Mouse (Mus musculus): ENCODE data around the gene Bcl11b. TPM values are rescaled to one million over a fixed set of nuclear protein-coding genes. Genes with fewer than 3 reads are reported as not detected.

Gene Bcl11b
- polyA plus RNA-seq, 1 experiment from 2014 or later = 3.8 TPM

- Histone ChIP-seq H3K9ac (no peak overlapping the region), H3K9me3 (replicated peaks) (no peaks in the 10 kb centered on the region), H3K4me3 (replicated peaks) (no peak overlapping the region), H3K36me3 (no peaks in the 10 kb centered on the region), H3K4me1 (peaks cover 47% of the 10 kb centered on the region), H3K27me3 (no peaks in the 10 kb centered on the region), H3K27ac (no peak overlapping the region), H3K4me2 (no peak overlapping the region)
- ATAC-seq (replicated peaks; ENCODE audit: low FRiP score) = no peak
- 67% methylated on average over 15 of the region's 15 CpGs for WGBS
Observed at GRCm38 (mm10) chr12:107928464-107928901, 74.9 kb downstream of the Bcl11b start.

DNA sequence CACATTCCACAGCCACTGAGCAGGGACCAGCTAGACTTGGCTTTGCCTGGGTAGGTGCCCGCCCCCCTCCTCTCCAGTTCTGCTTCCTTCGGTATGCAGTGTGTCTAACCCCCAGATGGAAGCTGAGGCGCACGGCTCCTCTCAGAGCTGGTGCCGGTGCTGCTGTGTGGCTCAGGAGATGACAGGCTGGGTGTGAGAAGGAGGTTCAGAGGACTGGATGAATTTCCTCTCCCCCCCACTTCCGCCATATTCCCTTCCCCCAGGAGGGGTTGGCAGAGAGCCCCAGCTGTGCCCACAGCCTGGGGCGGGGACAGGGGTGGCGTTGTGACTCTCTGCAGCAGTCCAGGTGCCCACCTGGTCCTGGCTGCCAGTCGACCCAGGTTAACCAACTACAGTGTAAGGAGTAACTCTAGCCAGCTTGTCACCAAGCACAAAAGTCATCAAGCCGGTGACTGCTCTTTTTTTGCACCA lies 75.4 kb downstream of the Bcl11b start:
- Histone ChIP-seq H3K4me3 (replicated peaks) (no peak overlapping the region), H3K9ac (no peak overlapping the region), H3K4me2 (0 out of 2 replicates have a peak overlapping the region, but pooled peaks have one; percentile 15), H3K27ac (no peak overlapping the region), H3K9me3 (replicated peaks) (no peaks in the 10 kb centered on the region), H3K27me3 (no peaks in the 10 kb centered on the region), H3K36me3 (no peaks in the 10 kb centered on the region), H3K4me1 (peaks cover 47% of the 10 kb centered on the region)
- WGBS = 45% methylated on average over 10 of the region's 10 CpGs
- ATAC-seq (replicated peaks; ENCODE audit: low FRiP score) = 0 out of 2 replicates have a peak, but pooled peaks have one; percentile 24

GRCm38 (mm10) chr12:107926074-107926855 lies 77.1 kb downstream of the Bcl11b start:
- H3K36me3 ChIP-seq = no peaks in the 10 kb centered on the region
- H3K4me2 ChIP-seq = no peak overlapping the region
- WGBS = 87% methylated on average over 22 of the region's 22 CpGs
- H3K4me1 ChIP-seq = peaks cover 45% of the 10 kb centered on the region
- no peak overlapping the region for H3K9ac ChIP-seq
- no peak overlapping the region for H3K27ac ChIP-seq
- no peaks in the 10 kb centered on the region for H3K9me3 ChIP-seq (replicated peaks)
- ATAC-seq (replicated peaks; ENCODE audit: low FRiP score) = no peak
- no peaks in the 10 kb centered on the region for H3K27me3 ChIP-seq
- no peak overlapping the region for H3K4me3 ChIP-seq (replicated peaks)

DNA sequence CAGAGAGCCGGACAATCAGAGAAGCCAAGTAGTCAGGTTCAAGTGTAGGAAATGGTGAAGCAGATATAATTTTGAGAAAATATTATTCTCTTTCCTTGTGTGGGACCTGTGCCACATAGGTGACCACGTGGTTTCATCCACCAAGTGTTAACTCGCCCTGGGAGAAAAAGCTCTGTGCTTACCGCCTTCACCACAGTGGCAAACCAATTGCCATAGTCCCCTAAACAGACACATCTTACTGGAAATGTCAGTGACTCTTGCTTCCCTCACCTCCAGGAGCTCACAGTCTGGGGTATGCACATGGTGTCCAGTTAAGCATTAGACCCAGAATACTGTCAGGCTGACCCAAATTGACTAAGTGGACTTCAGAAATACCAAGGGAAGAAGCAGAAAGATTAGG lies 78.7 kb downstream of the Bcl11b start:
- H3K36me3 ChIP-seq = no peaks in the 10 kb centered on the region
- H3K4me1 ChIP-seq = peaks cover 34% of the 10 kb centered on the region
- no peak for ATAC-seq (replicated peaks; ENCODE audit: low FRiP score)
- WGBS = 79% methylated on average over 4 of the region's 4 CpGs
- no peak overlapping the region for H3K4me2 ChIP-seq
- no peak overlapping the region for H3K4me3 ChIP-seq (replicated peaks)
- H3K9ac ChIP-seq = no peak overlapping the region
- no peaks in the 10 kb centered on the region for H3K9me3 ChIP-seq (replicated peaks)
- no peak overlapping the region for H3K27ac ChIP-seq
- no peaks in the 10 kb centered on the region for H3K27me3 ChIP-seq

- H3K27ac ChIP-seq = no peak overlapping the region
- no peaks in the 10 kb centered on the region for H3K9me3 ChIP-seq (replicated peaks)
- no peak overlapping the region for H3K9ac ChIP-seq
- ATAC-seq (replicated peaks; ENCODE audit: low FRiP score) = no peak
- H3K36me3 ChIP-seq = no peaks in the 10 kb centered on the region
- H3K4me3 ChIP-seq (replicated peaks) = no peak overlapping the region
- H3K27me3 ChIP-seq = no peaks in the 10 kb centered on the region
- 61% methylated on average over 3 of the region's 3 CpGs for WGBS
- H3K4me2 ChIP-seq = no peak overlapping the region
- peaks cover 26% of the 10 kb centered on the region for H3K4me1 ChIP-seq
Observed at GRCm38 (mm10) chr12:107923963-107924362, 79.4 kb downstream of the Bcl11b start.

DNA sequence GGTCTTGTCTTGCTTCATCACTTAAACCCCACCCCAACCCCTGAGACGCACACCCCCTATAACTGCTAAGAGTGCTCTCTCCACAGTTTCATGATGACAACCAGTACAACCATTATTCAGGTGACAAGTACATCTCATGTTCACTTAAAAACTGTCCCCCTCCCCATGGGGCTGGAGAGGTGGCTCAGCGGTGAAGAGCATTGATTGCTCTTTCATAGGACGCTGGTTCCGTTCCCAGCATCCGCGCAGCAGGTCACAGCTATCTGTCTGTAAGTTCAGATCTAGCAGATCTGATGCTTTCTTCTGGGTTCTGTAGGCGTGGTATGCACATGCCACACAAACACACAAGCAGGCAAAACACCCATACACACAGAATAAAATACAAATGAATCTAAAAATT lies 81.2 kb downstream of the Bcl11b start:
- Histone ChIP-seq H3K27ac (no peak overlapping the region), H3K9ac (no peak overlapping the region), H3K36me3 (peaks cover 2% of the 10 kb centered on the region; the same call in 1 of the 2 replicates), H3K27me3 (no peaks in the 10 kb centered on the region), H3K9me3 (replicated peaks) (peaks cover under 1% of the 10 kb centered on the region; the same call in 1 of the 2 replicates), H3K4me1 (peaks cover 13% of the 10 kb centered on the region), H3K4me2 (no peak overlapping the region), H3K4me3 (replicated peaks) (no peak overlapping the region)
- ATAC-seq (replicated peaks; ENCODE audit: low FRiP score) = no peak
- WGBS = 96% methylated on average over 7 of the region's 7 CpGs

DNA sequence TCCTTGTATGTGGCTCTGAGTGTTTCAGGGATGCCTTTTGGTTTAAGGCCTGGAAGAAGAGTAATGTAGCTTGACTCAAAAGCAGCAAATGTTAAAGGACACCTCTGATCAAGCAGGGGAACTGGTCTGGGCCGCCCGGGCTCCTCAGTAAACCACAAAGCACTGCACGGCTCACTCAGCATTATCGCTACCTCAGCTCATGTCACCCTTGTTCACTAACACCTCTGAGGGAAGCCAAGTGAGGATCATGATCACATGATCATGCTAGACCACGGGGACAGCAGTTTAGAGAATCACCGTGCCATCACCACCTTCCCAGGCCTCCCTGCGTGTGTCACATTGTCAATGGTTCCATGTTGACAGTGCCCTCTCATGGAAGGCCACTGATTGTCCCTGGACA lies 81.8 kb downstream of the Bcl11b start:
- H3K36me3 ChIP-seq = peaks cover 8% of the 10 kb centered on the region
- 79% methylated on average over 7 of the region's 7 CpGs for WGBS
- H3K4me1 ChIP-seq = peaks cover 13% of the 10 kb centered on the region; the same call in 1 of the 2 replicates
- peaks cover 6% of the 10 kb centered on the region; the same call in 1 of the 2 replicates for H3K9me3 ChIP-seq (replicated peaks)
- ATAC-seq (replicated peaks; ENCODE audit: low FRiP score) = no peak
- no peak overlapping the region for H3K27ac ChIP-seq
- no peak overlapping the region for H3K9ac ChIP-seq
- no peaks in the 10 kb centered on the region for H3K27me3 ChIP-seq
- H3K4me3 ChIP-seq (replicated peaks) = no peak overlapping the region
- no peak overlapping the region for H3K4me2 ChIP-seq

DNA sequence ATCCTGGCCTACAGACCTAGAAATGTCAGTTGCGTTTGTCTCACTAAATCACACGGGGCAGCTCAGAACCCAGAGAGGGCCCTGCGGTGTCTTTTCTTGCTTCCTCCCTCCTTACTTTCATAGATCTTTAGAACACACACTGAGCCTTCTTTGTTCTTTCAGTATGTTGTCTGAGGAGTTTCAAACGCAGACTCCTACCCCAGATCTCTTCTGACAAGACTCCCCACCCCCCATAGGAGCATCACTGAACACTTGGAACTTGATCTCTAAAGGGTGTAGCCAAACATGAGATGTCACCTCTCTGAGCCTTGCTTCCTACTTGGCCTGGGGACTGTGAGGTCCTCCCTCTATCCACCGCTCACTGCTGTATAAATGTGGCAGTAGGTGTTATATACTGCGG lies 82.2 kb downstream of the Bcl11b start:
- Histone ChIP-seq H3K4me3 (replicated peaks) (no peak overlapping the region), H3K4me1 (peaks cover 13% of the 10 kb centered on the region; the same call in 1 of the 2 replicates), H3K27me3 (no peaks in the 10 kb centered on the region), H3K27ac (no peak overlapping the region), H3K4me2 (no peak overlapping the region), H3K9ac (no peak overlapping the region), H3K9me3 (replicated peaks) (peaks cover 11% of the 10 kb centered on the region), H3K36me3 (peaks cover 12% of the 10 kb centered on the region)
- WGBS = 50% methylated on average over 6 of the region's 6 CpGs
- no peak for ATAC-seq (replicated peaks; ENCODE audit: low FRiP score)

- ATAC-seq (replicated peaks; ENCODE audit: low FRiP score) = no peak
- Histone ChIP-seq H3K27ac (no peak overlapping the region), H3K9ac (no peak overlapping the region), H3K4me1 (peaks cover 13% of the 10 kb centered on the region; the same call in 1 of the 2 replicates), H3K36me3 (peaks cover 17% of the 10 kb centered on the region), H3K4me3 (replicated peaks) (no peak overlapping the region), H3K9me3 (replicated peaks) (peaks cover 13% of the 10 kb centered on the region), H3K27me3 (no peaks in the 10 kb centered on the region), H3K4me2 (no peak overlapping the region)
- WGBS = 63% methylated on average over 13 of the region's 13 CpGs
Observed at GRCm38 (mm10) chr12:107920716-107921115, 82.7 kb downstream of the Bcl11b start.

DNA sequence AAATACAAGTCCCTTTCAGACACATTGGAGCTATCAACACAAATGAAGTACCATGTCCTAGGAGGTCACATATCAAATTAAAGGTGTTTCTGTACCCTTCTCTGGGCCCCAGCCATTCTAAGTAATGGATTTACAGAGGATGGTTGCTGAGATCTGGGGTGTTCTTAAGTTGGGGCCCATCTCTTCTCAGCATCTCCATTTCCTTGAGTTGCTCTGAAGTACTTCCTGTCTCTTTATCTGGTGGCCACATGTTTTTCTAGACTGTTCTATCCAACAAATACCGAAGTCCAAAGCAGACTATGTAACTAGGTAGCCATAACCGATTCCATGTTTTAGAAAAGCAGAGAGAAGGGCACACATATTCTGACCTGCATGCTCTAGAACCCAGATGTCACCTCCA lies 83.3 kb downstream of the Bcl11b start:
- H3K27ac ChIP-seq = no peak overlapping the region
- no peak for ATAC-seq (replicated peaks; ENCODE audit: low FRiP score)
- H3K4me2 ChIP-seq = no peak overlapping the region

DNA sequence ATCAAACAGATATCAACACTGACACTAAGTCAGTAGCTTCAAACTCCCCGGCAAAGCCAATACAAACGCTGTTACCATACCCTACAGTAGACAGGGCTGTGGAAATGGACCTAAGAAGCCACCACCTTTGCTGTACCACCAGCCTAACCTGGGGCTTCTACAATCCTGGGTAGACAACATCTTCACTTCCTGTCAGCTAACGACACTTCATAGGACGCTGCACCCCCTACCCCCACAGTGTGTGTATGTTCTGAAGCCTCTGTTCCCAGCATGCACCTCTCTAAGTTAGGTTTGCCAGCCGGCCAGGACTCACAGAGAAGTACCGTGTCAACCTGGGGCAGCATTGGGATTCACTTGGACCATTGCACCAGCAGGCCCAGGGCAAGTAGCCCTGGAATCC lies 84.6 kb downstream of the Bcl11b start:
- no peak overlapping the region for H3K27ac ChIP-seq
- H3K27me3 ChIP-seq = no peaks in the 10 kb centered on the region
- ATAC-seq (replicated peaks; ENCODE audit: low FRiP score) = no peak
- no peak overlapping the region for H3K9ac ChIP-seq
- H3K4me3 ChIP-seq (replicated peaks) = no peak overlapping the region
- 91% methylated on average over 6 of the region's 6 CpGs for whole genome bisulfite sequencing
- H3K4me1 ChIP-seq = peaks cover 13% of the 10 kb centered on the region; the same call in 1 of the 2 replicates
- no peak overlapping the region for H3K4me2 ChIP-seq
- H3K9me3 ChIP-seq (replicated peaks) = peaks cover 13% of the 10 kb centered on the region
- peaks cover 23% of the 10 kb centered on the region for H3K36me3 ChIP-seq

More for the DNA sequence above, 83.3 kb downstream of the Bcl11b start:
- Histone ChIP-seq H3K4me1 (peaks cover 13% of the 10 kb centered on the region; the same call in 1 of the 2 replicates), H3K4me3 (replicated peaks) (no peak overlapping the region), H3K36me3 (peaks cover 23% of the 10 kb centered on the region), H3K27me3 (no peaks in the 10 kb centered on the region), H3K9me3 (replicated peaks) (peaks cover 13% of the 10 kb centered on the region), H3K9ac (no peak overlapping the region)
- 80% methylated on average over 2 of the region's 2 CpGs for WGBS

- 98% methylated on average over 34 of the region's 39 CpGs for WGBS
- peaks cover 8% of the 10 kb centered on the region; the same call in 1 of the 2 replicates for H3K4me1 ChIP-seq
- no peaks in the 10 kb centered on the region for H3K27me3 ChIP-seq
- ATAC-seq (replicated peaks; ENCODE audit: low FRiP score) = 0 out of 2 replicates have a peak, but pooled peaks have one; percentile 5
- H3K9me3 ChIP-seq (replicated peaks) = peaks cover 13% of the 10 kb centered on the region
- no peak overlapping the region for H3K4me3 ChIP-seq (replicated peaks)
- H3K9ac ChIP-seq = no peak overlapping the region
- peaks cover 23% of the 10 kb centered on the region for H3K36me3 ChIP-seq
- H3K27ac ChIP-seq = no peak overlapping the region
- no peak overlapping the region for H3K4me2 ChIP-seq
Observed at GRCm38 (mm10) chr12:107916008-107916407, 87.4 kb downstream of the Bcl11b start.

All from kidney, embryonic 15.5 days (tissue).